Mouse (Mus musculus): ENCODE results near the gene Leprot. TPM values are rescaled to one million over a fixed set of nuclear protein-coding genes. Genes with fewer than 3 reads are reported as not detected.

The Leprot gene
- polyA plus RNA-seq, 1 experiment from 2014 or later = 64.8 TPM

GRCm38 (mm10) chr4:101707234-101707633 lies 59.7 kb downstream of the Leprot start:
- Histone ChIP-seq H3K27ac (peak overlapping the region; percentile 72), H3K4me3 (no peak overlapping the region), H3K27me3 (ENCODE audit: low read depth, poor library complexity, severe bottlenecking) (no peaks in the 10 kb centered on the region), H3K36me3 (no peaks in the 10 kb centered on the region), H3K4me1 (peaks cover 33% of the 10 kb centered on the region), H3K9me3 (replicated peaks) (no peaks in the 10 kb centered on the region)
- DNase-seq (ENCODE audit: low spot score) = peak; percentile 58
- 10% methylated on average over 2 of the region's 2 CpGs for WGBS

DNA sequence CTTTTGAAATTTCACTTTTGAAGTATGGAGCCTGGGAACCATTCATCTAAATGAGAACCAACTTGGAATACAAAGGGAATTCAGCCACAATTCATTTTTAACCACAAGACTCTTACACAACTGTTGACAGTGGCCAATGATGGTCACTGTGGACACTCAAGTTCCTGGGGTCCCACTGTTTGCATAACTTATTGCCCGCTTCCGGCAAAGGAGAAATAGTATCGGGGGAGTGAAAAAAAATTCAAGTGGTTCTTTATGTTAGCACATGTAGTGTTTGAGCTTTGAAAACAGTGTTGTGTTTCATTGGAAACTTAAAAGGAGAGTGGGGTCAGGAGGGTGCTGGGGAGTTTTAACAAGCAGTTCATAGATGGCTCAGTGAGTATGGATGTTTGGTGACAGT lies 60.4 kb downstream of the Leprot start:
- H3K9me3 ChIP-seq (replicated peaks) = no peaks in the 10 kb centered on the region
- DNase-seq (ENCODE audit: low spot score) = no peak
- no peak overlapping the region for H3K4me3 ChIP-seq
- 47% methylated on average over 3 of the region's 3 CpGs for WGBS
- no peaks in the 10 kb centered on the region for H3K36me3 ChIP-seq
- H3K27ac ChIP-seq = peak overlapping the region; percentile 43; the same call in 1 of the 2 replicates
- no peaks in the 10 kb centered on the region for H3K27me3 ChIP-seq (ENCODE audit: low read depth, poor library complexity, severe bottlenecking)
- peaks cover 40% of the 10 kb centered on the region for H3K4me1 ChIP-seq

Other genes with a start within 250 kb of the Leprot start
- gene Ak4, start 228.4 kb upstream of the Leprot start, polyA plus RNA-seq (2016; fragmentation: Nextera tagmentation; extraction: Ambion mirVana) = 15.0 and 21.6 TPM in 2 replicates
- 0.23 and 0.51 TPM in 2 replicates for gene Dnajc6, start 151.1 kb upstream of the Leprot start, polyA plus RNA-seq (2016; fragmentation: Nextera tagmentation; extraction: Ambion mirVana)
- gene Lepr, start 69.7 kb downstream of the Leprot start, polyA plus RNA-seq (2016; fragmentation: Nextera tagmentation; extraction: Ambion mirVana) = 1.3 and 3.2 TPM in 2 replicates
- not detected in 2 replicates for gene B020004J07Rik, start 196.3 kb downstream of the Leprot start, polyA plus RNA-seq (2016; fragmentation: Nextera tagmentation; extraction: Ambion mirVana)
- gene C130073F10Rik, start 246.1 kb downstream of the Leprot start, polyA plus RNA-seq (2016; fragmentation: Nextera tagmentation; extraction: Ambion mirVana) = not detected in 2 replicates

Measured in limb, embryonic 10.5 days (tissue).